Mouse (Mus musculus): Measurements from ENCODE around the gene Psg25. TPM values are rescaled to one million over a fixed set of nuclear protein-coding genes. Genes with fewer than 3 reads are reported as not detected.

Psg25 gene
- total RNA-seq (2023), result not detected

GRCm38 (mm10) chr7:18532169-18532568 is at the start of gene Psg25:
Gene Psg25, minus strand, starts transcription at chr7:18532269.

GRCm38 (mm10) chr7:18567205-18567604 is 35.1 kb upstream of the Psg25 start, which contains the start of gene Psg27:
Gene Psg27, minus strand, starts transcription at chr7:18567305.

GRCm38 (mm10) chr7:18484077-18484476 is 48.0 kb downstream of the Psg25 start, which contains the start of gene Psg26:
Gene Psg26, minus strand, starts transcription at chr7:18484177.

Other genes starting within 250 kb of the Psg25 start
- not detected for gene Psg18, start 177.3 kb downstream of the Psg25 start, total RNA-seq (2023)
- not detected for gene Psg28, start 100.2 kb downstream of the Psg25 start, total RNA-seq (2023)
- gene Psg26, start 48.1 kb downstream of the Psg25 start, total RNA-seq (2023), result not detected
- not detected for gene Psg27, start 35.0 kb upstream of the Psg25 start, total RNA-seq (2023)
- gene Psg23, start 84.2 kb upstream of the Psg25 start, total RNA-seq (2023), result not detected
- gene Psg21, start 124.5 kb upstream of the Psg25 start, total RNA-seq (2023), result not detected
- not detected for gene Psg20, start 153.9 kb upstream of the Psg25 start, total RNA-seq (2023)
- not detected for gene Psg22, start 185.8 kb upstream of the Psg25 start, total RNA-seq (2023)